Mouse (Mus musculus) neutrophil, adult 5-6 weeks (primary cell): ENCODE measurements at regions not wholly inside any gene's neighbourhood (a gene's known extent, or its start where the extent isn't known, plus 50 kb on each side); places are given as distances from the start of the nearest gene placed in this dataset.
"Not testable (repeated sequence)": the region's sequence is repeated elsewhere in the genome, so short reads cannot be mapped to it uniquely, and the experiment has no call there.

Experiments
- ATAC-seq: fragments of 151-379, 151-347 bp; 2 replicates; pipeline ENCODE4 v1.8.0; 2017; ENCODE audit warnings: mild to moderate bottlenecking, moderate TSS enrichment; ENCODE audit not compliant: insufficient number of reproducible peaks, poor library complexity, low FRiP score, severe bottlenecking; ENCODE audit errors: extremely low read depth

DNA sequence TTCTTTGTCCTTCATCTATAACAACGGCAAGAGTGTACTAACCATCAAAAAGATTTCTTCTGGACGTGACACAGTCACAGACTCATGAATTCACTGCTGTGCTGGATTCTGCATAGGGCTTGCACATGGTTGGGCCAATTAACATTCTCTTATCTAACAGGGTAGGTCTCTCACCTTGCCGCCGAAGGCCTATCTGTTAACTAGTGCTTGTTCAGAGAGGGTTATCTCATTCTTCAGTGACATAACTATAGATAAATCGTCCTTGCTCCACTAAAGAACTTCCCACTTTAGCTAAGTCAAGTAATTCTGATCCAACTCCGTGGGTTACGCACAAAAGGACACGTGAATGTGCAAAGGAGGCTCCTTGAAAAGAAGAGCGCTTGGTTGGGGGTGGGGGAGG is 899.6 kb downstream of the Basp1 start:
- no peak for ATAC-seq

DNA sequence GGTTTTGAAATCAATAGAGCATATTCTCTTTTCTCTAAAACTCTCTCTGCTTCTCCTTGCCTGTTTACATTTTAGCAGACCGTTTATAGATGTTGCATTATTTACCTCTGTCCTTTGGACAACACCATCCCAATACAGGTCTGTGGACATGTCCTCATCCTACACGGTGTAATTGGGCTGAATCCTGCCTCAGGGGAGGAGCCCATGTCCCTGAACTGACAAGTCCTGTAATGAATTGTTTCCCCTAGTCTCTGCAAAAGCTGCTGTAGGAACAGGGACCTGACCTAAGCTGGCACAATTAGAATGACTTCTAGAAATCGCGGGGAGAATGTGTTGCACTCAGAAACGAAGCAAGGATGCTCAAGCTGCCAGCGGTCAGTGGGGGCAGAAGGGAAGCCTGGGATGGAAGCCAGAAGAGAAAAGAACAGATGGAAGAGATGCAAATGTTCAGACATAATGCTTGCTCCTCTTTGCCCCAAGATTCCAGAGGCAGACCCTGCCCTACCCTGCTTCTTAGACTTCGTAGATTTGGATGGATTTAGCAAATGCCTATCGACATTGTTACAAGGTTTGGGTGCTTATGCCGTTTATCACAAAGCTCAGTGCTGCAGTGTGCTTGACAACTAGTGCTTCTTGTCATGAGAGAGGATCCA is 911.5 kb downstream of the Basp1 start:
- no peak for ATAC-seq

- ATAC-seq: no peak
These were observed 927.3 kb downstream of the Basp1 start for GRCm38 (mm10) chr15:24486235-24486634.

DNA sequence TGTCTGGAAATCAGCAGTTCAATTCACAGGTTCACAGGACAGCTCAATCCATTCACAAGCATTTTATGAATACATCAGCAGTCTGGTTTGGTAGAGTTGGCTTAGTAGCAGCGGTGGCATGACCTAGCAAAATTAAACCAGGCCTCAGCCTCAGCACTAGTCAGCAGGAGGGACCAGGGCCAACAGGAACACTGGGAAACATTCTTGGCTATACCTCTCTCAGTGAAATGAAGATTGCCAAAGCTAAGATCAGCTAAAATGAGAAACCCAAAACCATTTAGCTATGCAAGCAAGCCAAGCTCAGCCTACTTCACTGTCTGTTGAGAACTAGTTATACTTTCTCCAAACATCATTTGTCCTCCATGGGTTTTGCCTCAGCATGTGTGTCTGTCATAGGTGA is 945.3 kb downstream of the Basp1 start:
- no peak for ATAC-seq

GRCm38 (mm10) chr15:24457726-24458125 is 955.8 kb downstream of the Basp1 start:
- no peak for ATAC-seq

DNA sequence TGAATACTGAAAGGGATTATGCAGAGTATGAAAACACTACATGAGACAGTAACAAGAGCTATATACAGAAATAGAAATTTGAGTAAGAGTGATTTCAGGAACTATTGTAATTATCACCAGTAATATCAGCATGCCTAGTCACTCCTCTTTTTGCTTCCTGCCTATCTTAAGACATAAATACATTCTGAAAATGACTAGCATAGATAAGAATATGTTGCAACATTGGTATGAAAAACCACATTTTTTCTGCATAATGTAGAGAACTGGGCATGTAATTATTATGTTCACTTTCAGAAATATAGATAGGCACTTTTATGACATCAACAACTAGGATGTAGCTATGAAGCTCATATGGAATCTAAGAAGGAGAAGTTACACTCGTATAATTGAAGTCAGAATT is 980.5 kb downstream of the Basp1 start:
- no peak for ATAC-seq

- no peak for ATAC-seq
These were observed 984.4 kb downstream of the Basp1 start for GRCm38 (mm10) chr15:24429154-24429553.

DNA sequence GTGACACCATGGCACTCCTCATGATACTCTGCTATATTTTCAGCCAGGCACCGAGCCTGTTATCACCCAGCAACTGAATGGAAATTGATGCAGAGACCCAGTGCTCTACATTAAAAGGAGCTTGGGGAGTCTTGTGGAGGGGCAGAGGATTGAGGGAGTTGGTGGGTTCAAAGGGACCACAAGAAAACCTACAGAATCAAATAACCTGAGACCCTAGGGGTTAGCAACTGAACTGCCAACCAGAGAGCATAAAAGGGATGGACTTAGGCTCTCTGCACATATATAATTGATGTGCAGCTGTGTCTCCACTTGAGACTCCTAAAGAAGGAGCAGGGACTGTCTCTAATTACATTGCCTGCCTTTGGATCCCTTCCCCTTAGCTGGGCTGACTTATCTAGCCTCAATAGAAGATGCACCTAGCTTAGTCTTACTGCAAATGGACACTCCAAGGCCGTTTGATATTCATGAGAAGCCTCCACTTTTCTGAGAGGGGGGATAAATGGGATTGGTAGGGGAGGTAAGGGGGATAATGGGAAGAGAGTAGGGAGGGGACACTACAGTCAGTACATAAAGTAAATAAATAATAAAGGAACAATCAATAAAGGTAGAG is 991.1 kb downstream of the Basp1 start:
- no peak for ATAC-seq

DNA sequence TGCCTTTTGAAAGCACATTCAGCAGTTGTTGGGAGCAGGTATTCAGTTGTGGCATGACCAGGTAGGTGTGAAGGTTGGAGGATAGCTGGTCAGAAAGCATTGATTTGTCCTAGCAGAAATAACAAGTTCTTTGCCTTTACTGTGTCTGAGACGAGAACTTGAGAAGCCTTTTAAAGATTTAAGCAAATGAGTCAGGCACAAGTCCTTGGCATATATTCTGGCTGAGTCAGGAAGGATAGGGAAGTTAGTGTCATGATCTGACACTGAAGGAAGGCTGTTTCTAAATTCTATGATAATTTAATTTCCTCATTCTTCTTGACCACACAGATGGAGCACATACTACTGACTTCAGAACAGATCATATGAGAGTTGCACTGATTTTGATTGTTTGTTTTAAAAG is 993.8 kb downstream of the Basp1 start:
- ATAC-seq: no peak

DNA sequence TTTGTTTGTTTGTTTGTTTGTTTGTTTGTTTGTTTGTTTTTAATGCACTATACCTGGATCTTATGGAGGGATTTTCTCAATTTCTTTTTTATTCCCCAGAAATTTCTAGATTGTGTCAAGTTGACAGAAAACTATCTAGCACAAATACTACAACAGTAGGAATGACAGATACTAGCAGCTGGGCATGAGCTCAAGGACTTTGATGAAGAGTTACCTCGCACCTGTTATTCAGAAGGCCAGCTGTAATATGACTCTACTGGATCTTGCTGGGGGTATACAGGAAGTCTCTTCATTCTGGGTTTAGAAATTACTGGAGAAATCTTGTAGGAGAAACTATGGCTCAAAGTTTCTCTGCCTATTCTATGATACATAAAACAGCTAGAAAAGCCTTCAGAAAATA is 994.4 kb downstream of the Basp1 start:
- no peak for ATAC-seq

- ATAC-seq: no peak
These were observed 1005.9 kb downstream of the Basp1 start for GRCm38 (mm10) chr15:24407691-24408090.

DNA sequence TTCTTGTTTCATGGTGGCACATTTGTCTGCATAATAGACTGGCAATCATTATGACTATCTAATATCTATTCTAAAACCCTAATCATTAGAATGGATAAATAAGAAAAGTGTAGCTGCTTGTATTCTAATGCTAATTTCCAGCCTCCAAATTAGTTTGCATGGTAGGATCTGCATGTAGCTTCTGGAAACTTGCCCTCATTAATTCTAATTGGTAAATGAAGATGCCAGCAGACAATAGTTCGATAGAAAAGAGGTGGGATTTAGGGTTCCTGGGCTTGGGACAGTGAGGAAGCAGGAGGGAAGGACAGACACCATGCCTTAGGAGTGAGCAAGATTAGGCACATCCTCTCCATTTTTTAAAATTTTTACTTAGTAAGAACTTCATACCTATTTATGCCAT is 1008.3 kb downstream of the Basp1 start:
- ATAC-seq: no peak

DNA sequence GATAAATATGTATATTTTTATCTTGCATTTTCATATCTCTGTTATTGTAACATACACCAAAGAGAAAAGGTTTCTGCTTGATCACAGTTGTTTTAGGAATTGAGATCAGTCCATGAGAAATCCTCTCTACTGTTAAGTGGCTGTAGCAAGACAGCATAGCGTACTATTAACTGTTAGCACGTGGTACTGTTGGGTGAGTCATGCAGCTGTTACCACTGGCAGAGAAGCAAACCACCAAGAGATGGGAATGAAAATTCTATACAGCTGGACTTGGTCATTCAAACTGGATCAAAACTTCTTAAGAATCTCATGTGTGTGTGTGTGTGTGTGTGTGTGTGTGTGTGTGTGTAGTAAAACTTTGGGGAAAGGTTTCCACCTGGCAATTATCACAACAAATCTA is 1013.5 kb downstream of the Basp1 start:
- no peak for ATAC-seq

DNA sequence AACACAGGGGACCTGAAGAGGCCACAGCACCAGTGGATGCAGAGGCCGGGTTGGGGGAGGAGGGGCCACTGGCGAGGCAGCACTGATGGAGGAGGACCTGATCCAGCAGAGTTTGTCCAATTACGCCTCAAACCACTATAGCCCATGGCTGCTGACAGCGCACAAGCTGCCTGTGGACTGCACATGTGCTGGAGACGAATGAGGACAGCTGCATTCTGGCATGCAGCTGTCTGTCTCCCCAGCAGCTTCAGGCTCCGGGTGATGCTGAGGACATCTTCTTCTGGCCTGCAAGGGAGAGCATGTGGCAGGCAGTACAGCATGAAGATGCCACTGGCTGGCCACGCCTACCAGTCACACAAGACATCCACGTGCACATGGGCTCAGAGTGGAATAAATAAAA is 1055.2 kb downstream of the Basp1 start:
- ATAC-seq: no peak

- no peak for ATAC-seq
These were observed 1064.5 kb downstream of the Basp1 start for GRCm38 (mm10) chr15:24348975-24349560.

DNA sequence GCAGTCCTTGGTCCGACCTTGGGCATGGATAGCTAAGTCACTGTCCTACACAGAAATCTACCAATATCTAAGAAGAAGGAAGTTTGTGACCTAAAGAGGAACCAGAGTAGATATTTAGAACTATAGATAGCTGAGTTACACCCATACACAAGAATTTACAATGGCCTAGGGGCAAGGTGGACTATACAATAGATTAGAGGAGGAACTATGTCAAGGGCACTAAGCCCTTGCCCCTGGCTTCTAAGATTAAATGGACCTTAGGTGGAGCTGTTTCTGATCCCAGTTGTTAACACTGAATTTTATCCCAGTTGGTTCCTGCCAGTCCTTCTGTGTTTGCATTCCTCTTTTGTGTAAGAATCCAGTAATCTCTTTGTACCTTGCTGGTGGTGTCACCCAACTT is 1077.7 kb downstream of the Basp1 start:
- ATAC-seq: not testable (repeated sequence)

DNA sequence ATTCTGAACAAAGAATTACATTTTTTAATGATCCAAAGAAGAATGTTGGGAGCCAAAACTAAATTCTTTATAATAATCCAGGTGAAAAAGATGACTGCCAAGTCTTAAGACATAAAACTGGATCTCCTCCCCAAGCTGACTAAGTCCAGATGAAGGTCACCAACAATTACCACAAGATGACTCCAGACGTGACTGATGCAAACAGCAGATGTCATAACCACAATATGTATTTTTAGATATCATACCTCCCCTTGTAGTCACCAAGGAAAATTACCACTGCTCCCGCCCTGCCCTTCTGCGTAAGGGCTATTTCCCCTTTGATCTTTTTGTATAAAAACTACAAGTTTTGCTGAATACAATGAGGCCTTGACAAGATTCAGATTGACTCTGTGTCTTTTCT is 1110.4 kb downstream of the Basp1 start:
- not testable (repeated sequence) for ATAC-seq

GRCm38 (mm10) chr15:24297236-24297635 is 1116.3 kb downstream of the Basp1 start:
- ATAC-seq: no peak

DNA sequence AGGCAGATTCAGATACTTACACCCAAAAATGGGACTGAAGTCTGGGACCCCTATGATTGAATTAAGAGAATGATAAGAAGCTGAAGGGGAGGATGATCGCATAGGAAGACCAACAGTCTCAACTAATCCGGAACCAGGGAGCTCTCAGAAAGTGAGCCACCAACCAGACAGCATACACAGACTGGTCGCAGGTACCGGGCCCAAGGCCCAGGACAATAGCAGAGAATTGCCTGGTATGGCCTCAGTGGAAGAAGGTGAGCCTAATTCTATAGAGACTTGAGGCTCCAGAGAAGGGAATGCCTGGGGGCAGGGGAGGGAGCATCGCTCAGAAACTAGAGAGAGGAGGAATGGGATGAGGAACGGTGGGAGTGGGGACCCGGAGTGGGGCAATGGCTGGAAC is 1116.8 kb downstream of the Basp1 start:
- no peak for ATAC-seq

GRCm38 (mm10) chr15:24275100-24275499 is 1138.5 kb downstream of the Basp1 start:
- no peak for ATAC-seq

- no peak for ATAC-seq
These were observed 1146.2 kb downstream of the Basp1 start for GRCm38 (mm10) chr15:24267360-24267759.
